Mouse (Mus musculus) thymus, postnatal 36 days (tissue): ENCODE measurements around the gene Cdx4.

ENCODE experiments used
- DNase-seq, 2 experiments: peaks; one replicate each; pipeline ENCODE4 v3.0.0; 2022; ENCODE audit warnings: mixed read lengths in 2 of 2

Cdx4 gene

DNA sequence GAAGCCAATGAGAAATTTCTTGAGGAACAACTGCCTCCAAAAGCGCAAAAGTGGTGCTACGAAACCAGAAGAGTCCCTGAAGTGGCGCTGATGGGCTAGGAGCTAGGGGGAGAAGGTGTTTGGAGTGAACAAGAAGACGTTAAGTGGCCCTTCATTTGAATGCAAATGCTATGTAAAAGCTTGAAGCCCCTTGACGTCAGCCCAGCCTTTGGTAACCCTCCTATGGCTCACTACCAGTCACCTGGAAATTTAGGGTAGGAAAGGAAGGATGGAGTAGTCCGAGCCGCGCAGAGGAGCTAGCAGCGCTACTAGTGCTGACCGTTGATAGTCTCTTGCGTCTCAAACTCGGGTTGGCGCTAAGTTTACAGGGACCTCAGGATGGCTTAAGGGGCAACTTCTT, at the start of gene Cdx4:
TSS of gene Cdx4 (plus strand) at position 253 of the 400 bp plus-strand sequence.
- no peak for DNase-seq

DNA sequence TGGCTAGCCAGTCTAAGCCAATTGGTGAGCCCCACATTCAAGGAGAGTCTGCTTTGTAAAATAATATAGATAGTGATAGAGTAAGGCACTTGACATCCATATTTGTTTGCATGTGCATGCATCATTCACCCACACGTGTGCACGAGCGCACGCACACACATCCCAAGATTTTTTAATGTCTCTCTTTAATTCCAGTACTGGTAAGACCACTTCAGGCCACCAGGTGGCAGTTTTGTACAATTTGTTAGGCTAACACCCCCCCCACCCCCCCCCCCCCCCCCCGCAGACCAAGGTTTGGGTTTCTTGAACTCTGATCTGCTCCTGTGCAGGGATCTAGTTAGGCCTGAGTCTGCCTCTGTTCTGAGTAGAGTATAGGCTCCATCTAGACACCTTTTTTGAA, 46.9 kb upstream of the Cdx4 start:
- DNase-seq, result no peak

DNA sequence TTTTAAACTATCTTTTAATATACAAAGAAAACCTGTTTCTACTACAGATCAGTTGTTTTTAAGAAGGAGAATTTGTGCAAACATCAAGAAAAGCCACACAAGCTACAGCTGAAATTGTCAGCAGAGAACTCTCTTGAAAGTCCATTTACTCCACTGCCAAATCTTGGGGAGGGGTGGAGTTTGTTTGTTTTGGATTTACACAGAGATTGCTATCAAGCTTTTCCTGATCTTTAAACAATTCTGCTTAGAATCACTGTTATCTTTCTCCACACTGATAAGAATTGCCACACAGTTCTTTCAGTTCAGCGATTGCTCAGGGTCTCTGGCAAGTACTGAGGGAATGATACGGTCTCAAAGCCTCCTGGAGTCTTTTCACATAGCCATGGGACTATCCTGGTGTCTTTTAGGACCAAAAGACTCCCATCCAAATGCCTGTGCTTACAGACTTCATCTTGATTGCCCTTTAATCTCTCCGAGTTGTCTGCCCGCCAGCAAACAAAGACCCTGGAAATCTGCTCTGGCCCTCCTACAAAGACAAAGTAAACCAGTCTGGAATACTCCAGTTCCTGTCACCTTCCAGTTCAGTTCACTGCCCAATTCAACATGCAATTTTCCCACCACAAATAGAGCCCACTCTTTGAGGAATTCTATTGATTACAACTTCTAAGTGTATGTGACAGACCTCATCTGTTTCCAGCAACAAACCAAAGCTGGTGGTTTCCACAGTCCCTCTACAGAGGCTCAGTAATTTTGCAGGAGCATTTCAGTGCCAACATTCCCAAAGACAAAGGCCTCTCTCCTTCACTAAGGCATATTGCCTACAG, 34.1 kb upstream of the Cdx4 start:
- DNase-seq, result no peak

DNA sequence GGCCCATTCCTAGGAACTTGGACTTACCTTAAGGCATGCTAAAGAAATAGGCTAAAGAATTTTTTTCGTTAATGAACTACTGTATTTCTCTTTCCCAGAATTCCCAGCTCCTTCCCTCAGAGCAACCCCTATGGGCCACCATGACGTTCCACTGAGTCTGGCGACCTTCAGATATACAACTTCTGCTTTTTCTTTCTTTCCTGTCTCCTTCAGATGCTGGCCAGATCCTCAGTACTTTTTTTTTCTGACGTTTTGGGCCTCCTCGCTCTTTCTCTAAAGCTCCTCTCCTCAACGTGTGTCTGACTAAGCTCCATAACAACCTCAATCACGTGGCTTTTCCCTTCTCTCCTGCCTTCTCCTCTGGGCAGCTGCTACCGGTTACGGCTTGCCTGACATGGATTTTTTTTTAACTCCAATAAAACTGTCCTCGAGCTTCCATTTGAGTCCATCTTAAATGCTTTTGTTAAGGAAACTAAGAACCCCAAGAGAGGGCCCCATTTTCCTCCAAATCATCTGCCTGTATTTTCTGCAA, 33.3 kb upstream of the Cdx4 start:
- DNase-seq, result no peak

GRCm38 (mm10) chrX:103288485-103289330, 32.5 kb upstream of the Cdx4 start:
- DNase-seq, result no peak

GRCm38 (mm10) chrX:103298937-103299336, 22.3 kb upstream of the Cdx4 start:
- no peak for DNase-seq

DNA sequence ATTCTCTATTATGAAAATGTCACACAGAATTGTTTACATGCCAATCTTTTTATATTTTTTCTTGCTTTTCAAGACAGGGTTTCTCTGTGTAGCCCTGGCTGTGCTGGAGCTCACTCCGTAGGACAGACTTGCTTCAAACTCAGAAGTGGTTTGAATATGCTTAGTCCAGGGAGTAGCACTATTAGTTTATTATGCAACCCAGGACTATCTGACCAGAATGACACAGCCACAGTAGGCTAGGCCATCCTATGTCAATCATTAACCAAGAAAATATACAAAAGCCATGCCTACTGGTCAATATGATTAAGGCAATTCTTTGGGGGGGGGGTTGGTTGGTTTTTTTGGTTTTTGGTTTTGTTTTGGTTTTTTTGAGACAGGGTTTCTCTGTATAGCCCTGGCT, 12.9 kb upstream of the Cdx4 start:
- DNase-seq, result no peak

DNA sequence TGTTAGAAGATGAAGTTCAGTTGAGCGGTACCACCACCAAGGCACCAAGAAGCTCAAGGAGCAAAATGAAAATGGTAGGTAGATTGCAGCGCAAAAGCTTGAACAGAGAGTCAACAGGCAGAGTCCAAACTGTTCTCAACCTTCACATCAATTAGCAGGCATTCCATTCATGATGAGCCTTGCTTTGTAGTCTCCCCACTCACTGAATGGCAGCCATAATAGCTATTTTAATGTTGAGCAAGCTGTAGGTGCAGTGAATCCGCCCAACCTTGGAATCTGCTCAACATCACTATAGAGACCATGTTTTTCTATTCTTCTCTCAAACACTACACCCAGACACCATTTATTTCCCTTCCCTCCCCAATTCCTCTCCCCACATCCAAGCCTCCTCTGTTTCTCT, 9.5 kb upstream of the Cdx4 start:
- DNase-seq, result no peak

GRCm38 (mm10) chrX:103314146-103314545, 7.1 kb upstream of the Cdx4 start:
- DNase-seq, result no peak

GRCm38 (mm10) chrX:103325900-103326299, 4.7 kb downstream of the Cdx4 start:
- no peak for DNase-seq

- no peak for DNase-seq
Observed at GRCm38 (mm10) chrX:103329386-103329785, 8.2 kb downstream of the Cdx4 start.

GRCm38 (mm10) chrX:103331125-103331858, 10.1 kb downstream of the Cdx4 start:
- no peak for DNase-seq

DNA sequence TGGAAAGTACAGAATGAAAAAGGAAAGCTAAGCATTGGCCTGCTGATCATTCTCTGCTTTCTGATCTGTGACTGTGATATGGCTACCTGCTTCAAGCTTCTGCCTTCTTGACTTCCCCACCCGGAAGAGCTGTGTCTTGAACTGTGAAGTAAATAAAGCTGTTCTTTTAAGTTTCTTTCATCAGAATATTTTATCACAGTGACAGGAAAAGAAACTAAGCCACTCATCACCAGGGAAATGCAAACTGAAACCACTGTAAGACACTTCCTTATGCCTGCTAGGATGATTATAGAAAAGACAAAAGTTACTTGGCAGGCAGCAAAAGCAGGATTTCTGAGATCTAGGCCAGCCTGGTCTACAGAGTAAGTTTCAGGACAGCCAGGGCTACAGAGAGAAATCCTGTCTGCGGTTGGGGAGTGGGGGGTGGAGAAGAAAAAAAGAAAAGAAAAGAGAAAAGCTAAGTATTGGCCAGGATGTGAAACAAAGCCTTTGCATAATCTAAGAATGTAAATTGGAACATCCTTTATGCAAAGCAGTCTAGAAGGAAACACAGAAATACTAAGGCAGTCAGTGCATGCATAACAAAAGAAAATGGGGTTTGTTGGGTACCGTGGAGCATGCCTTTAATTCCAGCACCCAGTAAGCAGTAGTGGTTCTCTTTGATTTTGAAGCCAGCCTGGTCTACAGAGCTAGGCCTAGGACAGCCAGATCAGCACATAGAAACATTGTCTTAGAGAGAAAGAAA, 20.3 kb downstream of the Cdx4 start:
- no peak for DNase-seq

GRCm38 (mm10) chrX:103355784-103356183, 34.6 kb downstream of the Cdx4 start:
- DNase-seq, result no peak

- DNase-seq, result peak; percentile 32 to 47
Observed at GRCm38 (mm10) chrX:103356287-103356686, 35.1 kb downstream of the Cdx4 start, which contains the start of gene Chic1. Gene Chic1 (plus strand): TSS chrX:103356476.

- no peak for DNase-seq
Observed at GRCm38 (mm10) chrX:103356761-103357236, 35.6 kb downstream of the Cdx4 start.

GRCm38 (mm10) chrX:103366201-103366600, 45.0 kb downstream of the Cdx4 start:
- no peak for DNase-seq

GRCm38 (mm10) chrX:103368650-103369049, 47.5 kb downstream of the Cdx4 start:
- DNase-seq, result no peak

- DNase-seq, result no peak
Observed at GRCm38 (mm10) chrX:103371221-103371620, 50.0 kb downstream of the Cdx4 start.

DNA sequence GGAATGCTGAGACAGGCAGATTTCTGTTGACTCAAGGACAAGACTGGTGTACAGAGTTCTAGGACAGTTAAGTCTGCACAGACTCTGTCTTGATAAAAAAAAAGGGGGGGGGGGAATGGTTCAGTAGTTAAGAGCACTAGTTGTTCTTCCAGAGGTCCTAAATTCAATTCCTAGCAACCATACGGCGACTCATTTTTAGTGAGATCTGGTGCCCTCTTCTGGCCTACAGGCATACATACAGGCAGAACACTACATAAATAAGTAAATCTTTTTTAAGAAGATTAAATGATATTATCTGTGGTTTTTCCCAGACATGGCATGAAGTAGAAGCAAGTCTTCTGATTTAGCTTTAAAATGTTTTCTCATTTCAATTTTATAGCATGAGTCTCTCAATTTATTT, 50.4 kb downstream of the Cdx4 start:
- no peak for DNase-seq

GRCm38 (mm10) chrX:103374250-103374649, 53.1 kb downstream of the Cdx4 start:
- no peak for DNase-seq
